Mouse (Mus musculus): ENCODE results near the gene Enthd1.

Enthd1 gene

GRCm38 (mm10) chr15:80572811-80573520 is 8.0 kb upstream of the Enthd1 start:
- DNase-seq: no peak

- peak; percentile 73 for DNase-seq
Observed at GRCm38 (mm10) chr15:80572291-80572690, 7.3 kb upstream of the Enthd1 start, which contains the start of gene Grap2. TSS of gene Grap2 (plus strand) at chr15:80572594.

GRCm38 (mm10) chr15:80571611-80572010 is 6.7 kb upstream of the Enthd1 start:
- no peak for DNase-seq

GRCm38 (mm10) chr15:80570226-80570625 is 5.3 kb upstream of the Enthd1 start:
- DNase-seq: no peak

GRCm38 (mm10) chr15:80569205-80569604 is 4.2 kb upstream of the Enthd1 start:
- no peak for DNase-seq

- DNase-seq: no peak
Observed at GRCm38 (mm10) chr15:80567731-80568130, 2.8 kb upstream of the Enthd1 start.

- no peak for DNase-seq
Observed at GRCm38 (mm10) chr15:80567139-80567538, 2.2 kb upstream of the Enthd1 start.

- no peak for DNase-seq
Observed at GRCm38 (mm10) chr15:80566696-80567095, 1.7 kb upstream of the Enthd1 start.

GRCm38 (mm10) chr15:80563634-80564208 is 1.2 kb downstream of the Enthd1 start:
- DNase-seq: no peak

- DNase-seq: no peak
Observed at GRCm38 (mm10) chr15:80562446-80562845, 2.5 kb downstream of the Enthd1 start.

GRCm38 (mm10) chr15:80560646-80561580 is 4.0 kb downstream of the Enthd1 start:
- peak; percentile 42 for DNase-seq

- no peak for DNase-seq
Observed at GRCm38 (mm10) chr15:80559978-80560377, 5.0 kb downstream of the Enthd1 start.

- DNase-seq: no peak
Observed at GRCm38 (mm10) chr15:80559534-80559933, 5.4 kb downstream of the Enthd1 start.

GRCm38 (mm10) chr15:80557745-80558144 is 7.2 kb downstream of the Enthd1 start:
- no peak for DNase-seq

GRCm38 (mm10) chr15:80556021-80556420 is 8.9 kb downstream of the Enthd1 start:
- no peak for DNase-seq

- DNase-seq: no peak
Observed at GRCm38 (mm10) chr15:80554860-80555822, 9.8 kb downstream of the Enthd1 start.

GRCm38 (mm10) chr15:80545430-80545829 is 19.5 kb downstream of the Enthd1 start:
- no peak for DNase-seq

- DNase-seq: no peak
Observed at GRCm38 (mm10) chr15:80544115-80544514, 20.8 kb downstream of the Enthd1 start.

GRCm38 (mm10) chr15:80538671-80539340 is 26.1 kb downstream of the Enthd1 start:
- DNase-seq: no peak

GRCm38 (mm10) chr15:80538075-80538474 is 26.9 kb downstream of the Enthd1 start:
- no peak for DNase-seq

- DNase-seq: no peak
Observed at GRCm38 (mm10) chr15:80536051-80536450, 28.9 kb downstream of the Enthd1 start.

GRCm38 (mm10) chr15:80533274-80533673 is 31.7 kb downstream of the Enthd1 start:
- no peak for DNase-seq

All from lung, postnatal 36 days (tissue).